Mouse (Mus musculus) limb, embryonic 11.5 days (tissue): ENCODE data around the gene Ube2f. TPM values are rescaled to one million over a fixed set of nuclear protein-coding genes. Genes with fewer than 3 reads are reported as not detected.
A peak's percentile ranks its signal among the peaks of the same experiment; 100 is the strongest.

Experiments
- ATAC-seq: fragments of 200-750 bp; cut with Nextera tagmentation; 2 replicates; pipeline ENCODE4 v1.8.0; 2017; ENCODE audit warnings: low read depth; ENCODE audit not compliant: insufficient number of reproducible peaks, low FRiP score, low TSS enrichment
- DNase-seq: peaks from one replicate; pipeline ENCODE4 v3.0.0-alpha.2; 2015; ENCODE audit warnings: low spot score
- H3K27ac ChIP-seq: fragments of 300-500 bp; sonication (generic); replicated peaks from 2 replicates; pipeline ENCODE4 v1.5.1; 2014; ENCODE audit warnings: low read depth, mild to moderate bottlenecking, low read length
- H3K27me3 ChIP-seq: fragments of 300-500 bp; sonication (generic); 2 replicates; pipeline ENCODE4 v1.6.1; 2014; ENCODE audit warnings: mild to moderate bottlenecking, low read length, mixed read lengths; ENCODE audit not compliant: control insufficient read depth, insufficient read depth
- H3K36me3 ChIP-seq: fragments of 300-500 bp; sonication (generic); 2 replicates; pipeline ENCODE4 v1.6.1; 2014; ENCODE audit warnings: mild to moderate bottlenecking, low read length, moderate library complexity, mixed read lengths; ENCODE audit not compliant: control insufficient read depth, insufficient read depth
- H3K4me1 ChIP-seq: fragments of 300-500 bp; sonication (generic); 2 replicates; pipeline ENCODE4 v1.6.1; 2014; ENCODE audit warnings: low read length, mixed read lengths; ENCODE audit not compliant: control insufficient read depth, insufficient read depth
- H3K4me2 ChIP-seq: fragments of 300-500 bp; sonication (generic); 2 replicates; pipeline ENCODE4 v1.6.1; 2014; ENCODE audit warnings: low read depth, mild to moderate bottlenecking, moderate library complexity; ENCODE audit not compliant: severe bottlenecking
- H3K4me3 ChIP-seq: fragments of 300-500 bp; sonication (generic); 2 replicates; pipeline ENCODE4 v1.5.1; 2014; ENCODE audit warnings: low read depth, low read length
- H3K9ac ChIP-seq: fragments of 300-500 bp; sonication (generic); 2 replicates; pipeline ENCODE4 v1.6.1; 2014; ENCODE audit warnings: mild to moderate bottlenecking, low read length
- H3K9me3 ChIP-seq: fragments of 300-500 bp; sonication (generic); 2 replicates; pipeline ENCODE4 v1.6.1; 2016; ENCODE audit warnings: low read length; ENCODE audit not compliant: control insufficient read depth
- WGBS: fragments of 180-500 bp; shearing (Covaris S2); extraction: QIAGEN DNeasy Blood & Tissue Kit; methylation state at CpG from one replicate; pipeline ENCODE4 v1.1.7; 2014; 5-methylcytosine and 5-hydroxymethylcytosine counted together
- polyA plus RNA-seq: library from polyadenylated mRNA; unstranded; fragments of >200 nt; fragmentation: Nextera tagmentation; extraction: Ambion mirVana; gene quantifications from 2 replicates; pipeline ENCODE4 v1.2.1, GENCODE M21; 2014

Ube2f gene
- polyA plus RNA-seq, 1 experiment from 2014 or later = 84.7 TPM

DNA sequence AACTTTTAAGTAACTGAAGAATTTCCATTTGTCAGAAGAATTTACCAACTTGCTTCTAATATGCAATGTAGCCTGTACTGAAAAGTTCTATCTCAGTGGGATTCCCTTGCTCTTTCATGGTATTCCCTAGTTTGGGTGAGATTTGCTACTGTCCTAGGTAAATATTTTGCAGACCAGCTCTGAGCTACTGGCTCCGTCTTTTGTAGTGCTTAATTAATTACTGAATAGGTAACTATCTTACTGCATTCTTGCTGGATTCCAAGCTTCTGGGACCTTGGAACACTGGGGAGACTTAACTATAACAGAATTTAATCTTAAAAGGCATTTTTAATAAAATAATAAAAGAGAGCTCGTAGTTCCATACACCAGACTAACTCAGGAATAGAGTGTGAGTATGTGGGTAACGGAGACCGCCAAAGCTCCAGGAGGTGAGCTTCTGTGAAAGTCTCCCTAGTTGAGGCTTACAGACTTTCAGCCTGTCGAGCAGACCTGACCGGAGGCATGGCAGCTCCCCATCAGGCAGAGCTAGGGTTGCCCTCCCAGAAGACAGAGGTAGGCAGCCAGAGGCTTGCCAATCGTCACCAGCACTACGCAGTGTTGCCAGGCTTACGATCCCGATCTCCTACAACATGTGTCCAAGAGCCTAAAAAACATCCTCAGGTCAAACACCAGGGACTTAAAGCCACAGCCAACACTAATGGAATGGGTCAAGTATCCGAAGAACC is 42.2 kb downstream of the Ube2f start:
- DNase-seq (no peak), ATAC-seq (no peak)
- Histone ChIP-seq H3K4me2 (no peak overlapping the region), H3K36me3 (peaks cover 7% of the 10 kb centered on the region; the same call in 1 of the 2 replicates), H3K27ac (no peak overlapping the region), H3K9ac (no peak overlapping the region), H3K4me3 (no peak overlapping the region), H3K4me1 (no peaks in the 10 kb centered on the region), H3K9me3 (no peaks in the 10 kb centered on the region), H3K27me3 (no peaks in the 10 kb centered on the region)
- WGBS = 91% methylated on average over 11 of the region's 11 CpGs

GRCm38 (mm10) chr1:91295544-91295943 is 45.4 kb downstream of the Ube2f start:
- DNase-seq (no peak), ATAC-seq (no peak)
- H3K4me3 ChIP-seq = no peak overlapping the region
- 93% methylated on average over 6 of the region's 6 CpGs for WGBS
- H3K27ac ChIP-seq = no peak overlapping the region
- H3K9me3 ChIP-seq = no peaks in the 10 kb centered on the region
- H3K4me2 ChIP-seq = no peak overlapping the region
- no peaks in the 10 kb centered on the region for H3K4me1 ChIP-seq
- no peaks in the 10 kb centered on the region for H3K27me3 ChIP-seq
- H3K36me3 ChIP-seq = peaks cover 5% of the 10 kb centered on the region; the same call in 1 of the 2 replicates
- no peak overlapping the region for H3K9ac ChIP-seq

DNA sequence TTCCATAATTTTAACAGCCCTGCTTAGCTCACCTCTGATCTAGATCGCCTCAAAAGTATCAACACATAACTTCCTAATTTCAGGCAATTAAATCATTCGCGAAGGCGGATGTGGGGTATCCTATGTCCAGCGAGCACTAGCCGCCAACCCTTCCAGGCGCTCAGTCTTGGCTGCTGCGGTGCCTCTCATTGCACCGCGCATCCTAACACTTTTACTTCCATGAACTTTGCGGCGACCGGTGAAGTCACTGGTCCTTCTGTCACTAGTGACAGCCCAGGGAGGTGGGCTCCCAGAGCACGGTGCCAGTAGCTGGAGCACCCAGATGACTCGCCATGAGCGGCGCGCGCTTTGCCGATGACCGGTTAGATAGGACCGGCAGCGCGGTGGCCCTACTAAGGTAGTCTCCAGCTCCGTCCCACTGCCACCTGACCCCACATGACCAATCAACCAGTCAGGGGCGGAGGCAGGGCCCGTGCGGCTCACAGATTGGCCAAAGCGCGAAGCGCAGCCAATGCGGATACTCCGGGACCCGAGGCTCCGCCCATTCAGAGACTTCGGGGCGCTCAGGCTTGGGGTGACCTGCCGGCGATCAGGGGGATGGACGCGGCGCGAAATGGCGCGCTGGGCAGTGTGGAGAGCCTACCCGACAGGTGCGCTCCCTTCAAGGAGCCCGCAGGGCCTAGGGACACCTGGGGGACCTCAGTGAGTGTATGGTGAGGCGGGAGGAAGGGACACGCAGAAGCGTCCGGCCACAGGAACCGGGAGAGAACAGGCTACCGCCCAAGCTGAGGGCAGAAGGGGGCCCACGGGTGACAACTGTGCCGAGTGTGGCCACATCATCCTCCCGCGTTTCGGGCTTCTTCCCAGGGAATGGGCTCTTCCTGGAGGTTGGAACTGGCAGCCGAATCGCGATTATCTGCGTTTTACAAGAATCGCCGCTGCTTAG is 48.0 kb downstream of the Ube2f start, which contains the start of gene Scly:
TSS of gene Scly (plus strand) at position 540 of the 946 bp plus-strand sequence.
- WGBS = 2% methylated on average over 60 of the region's 65 CpGs
- Histone ChIP-seq H3K27me3 (no peaks in the 10 kb centered on the region), H3K4me1 (no peaks in the 10 kb centered on the region), H3K36me3 (no peaks in the 10 kb centered on the region), H3K9me3 (no peaks in the 10 kb centered on the region), H3K4me3 (peak within 1 kb of the TSS; percentile 63), H3K9ac (peak within 1 kb of the TSS; percentile 69), H3K4me2 (peak within 1 kb of the TSS; percentile 58), H3K27ac (no peak within 1 kb of the TSS)
- DNase-seq = peak; percentile 92
- peak; percentile 97 for ATAC-seq

GRCm38 (mm10) chr1:91299026-91299706 is 49.1 kb downstream of the Ube2f start:
- Histone ChIP-seq H3K9me3 (no peaks in the 10 kb centered on the region), H3K4me1 (no peaks in the 10 kb centered on the region), H3K27ac (no peak overlapping the region), H3K9ac (no peak overlapping the region; the same call in 1 of the 2 replicates), H3K4me2 (peak overlapping the region; percentile 58), H3K36me3 (no peaks in the 10 kb centered on the region), H3K27me3 (no peaks in the 10 kb centered on the region), H3K4me3 (peak overlapping the region; percentile 63)
- DNase-seq (no peak), ATAC-seq (no peak)
- WGBS = 84% methylated on average over 13 of the region's 13 CpGs

- Histone ChIP-seq H3K9ac (no peak overlapping the region), H3K27me3 (no peaks in the 10 kb centered on the region), H3K36me3 (no peaks in the 10 kb centered on the region), H3K9me3 (no peaks in the 10 kb centered on the region), H3K27ac (no peak overlapping the region), H3K4me3 (no peak overlapping the region), H3K4me2 (no peak overlapping the region), H3K4me1 (no peaks in the 10 kb centered on the region)
- 86% methylated on average over 5 of the region's 5 CpGs for WGBS
- no peak for ATAC-seq
- DNase-seq = no peak
These were observed 49.8 kb downstream of the Ube2f start for GRCm38 (mm10) chr1:91299707-91300426.

DNA sequence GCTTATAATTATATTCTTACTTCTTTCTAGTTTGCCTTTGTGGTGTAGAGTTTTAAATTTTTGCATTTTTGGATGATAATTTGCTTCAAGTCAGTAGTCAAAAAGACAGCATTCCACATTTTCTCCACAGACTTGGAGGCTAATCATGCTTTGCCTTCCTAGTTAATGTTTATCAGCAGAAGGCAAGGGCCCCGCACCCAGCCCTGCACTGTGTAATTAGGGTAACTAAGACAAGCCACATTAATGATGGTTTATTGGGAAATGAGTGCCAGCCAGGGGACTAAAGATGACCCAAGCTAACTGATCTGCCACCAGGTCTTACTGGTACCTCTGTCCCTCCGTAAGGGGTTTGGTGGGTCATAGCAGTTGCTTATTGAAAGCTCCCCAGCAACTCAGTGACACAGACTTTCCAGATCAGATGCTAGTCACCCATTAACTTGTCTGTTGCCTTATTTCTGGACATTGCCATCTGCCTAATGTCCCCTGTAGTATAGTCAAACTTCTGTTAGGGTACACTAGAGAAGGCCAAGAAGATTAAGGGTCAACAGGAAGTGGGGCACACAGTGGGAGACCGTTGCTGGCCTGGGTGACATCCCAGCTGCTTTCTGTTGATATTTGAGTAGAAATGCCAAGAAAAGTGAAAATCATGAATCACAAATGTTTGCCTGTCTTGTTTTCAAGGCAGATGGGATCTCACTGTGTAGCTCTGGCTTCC is 51.3 kb downstream of the Ube2f start:
- Histone ChIP-seq H3K36me3 (no peaks in the 10 kb centered on the region), H3K4me2 (no peak overlapping the region), H3K9ac (no peak overlapping the region), H3K4me1 (no peaks in the 10 kb centered on the region), H3K27ac (no peak overlapping the region), H3K9me3 (no peaks in the 10 kb centered on the region), H3K4me3 (no peak overlapping the region), H3K27me3 (no peaks in the 10 kb centered on the region)
- 87% methylated on average over 3 of the region's 3 CpGs for WGBS
- ATAC-seq (no peak), DNase-seq (no peak)

GRCm38 (mm10) chr1:91302021-91302420 is 51.9 kb downstream of the Ube2f start:
- Histone ChIP-seq H3K4me1 (no peaks in the 10 kb centered on the region), H3K9ac (no peak overlapping the region), H3K36me3 (no peaks in the 10 kb centered on the region), H3K27me3 (no peaks in the 10 kb centered on the region), H3K4me3 (no peak overlapping the region), H3K27ac (no peak overlapping the region), H3K4me2 (no peak overlapping the region), H3K9me3 (no peaks in the 10 kb centered on the region)
- DNase-seq = no peak
- 75% methylated on average over 3 of the region's 3 CpGs for WGBS
- no peak for ATAC-seq
